Mouse (Mus musculus): ENCODE data around the gene Klk13. TPM values are rescaled to one million over a fixed set of nuclear protein-coding genes. Genes with fewer than 3 reads are reported as not detected.

Gene Klk13
- total RNA-seq, 2 experiments from 2014 or later = not detected

GRCm38 (mm10) chr7:43770701-43771100, 58.3 kb downstream of the Klk13 start:
- DNase-seq (ENCODE audit: low spot score in 2 of 2) = peak in 1 of 2 experiments; percentile 5

GRCm38 (mm10) chr7:43771916-43772315, 59.5 kb downstream of the Klk13 start:
- DNase-seq (ENCODE audit: low spot score in 2 of 2) = peak in 1 of 2 experiments; percentile 4

- DNase-seq (ENCODE audit: low spot score in 2 of 2) = peak in 1 of 2 experiments; percentile 6
Measured at GRCm38 (mm10) chr7:43772901-43773300, 60.5 kb downstream of the Klk13 start.

DNA sequence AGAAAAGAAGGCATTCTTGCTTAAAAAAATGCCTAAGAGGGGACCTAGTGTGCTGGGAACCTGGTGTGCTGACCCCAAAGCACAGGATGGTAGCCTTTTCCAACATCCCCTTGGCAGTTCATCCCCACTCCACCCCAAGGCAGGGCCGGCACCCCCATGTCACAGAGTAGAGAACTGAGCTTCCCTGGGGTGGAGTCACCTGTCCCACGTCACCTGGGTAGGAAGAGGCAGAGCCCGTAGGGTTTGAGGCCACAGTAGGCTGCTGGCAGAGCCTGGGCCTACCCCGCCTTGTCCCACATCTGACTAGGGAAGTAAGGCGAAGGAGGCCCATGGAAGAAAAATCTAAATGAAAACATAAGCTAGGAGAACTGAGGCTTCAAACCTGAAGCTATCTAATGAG, 62.0 kb downstream of the Klk13 start, which contains the start of gene Klk11:
TSS of gene Klk11 (plus strand) at position 241 of the 400 bp plus-strand sequence.
- peak in 1 of 2 experiments; percentile 3 for DNase-seq (ENCODE audit: low spot score in 2 of 2)

- peak in 1 of 2 experiments; percentile 5 for DNase-seq (ENCODE audit: low spot score in 2 of 2)
Measured at GRCm38 (mm10) chr7:43774802-43775201, 62.4 kb downstream of the Klk13 start.

- DNase-seq (ENCODE audit: low spot score in 2 of 2) = peak in 1 of 2 experiments; percentile 5
Measured at GRCm38 (mm10) chr7:43775311-43776057, 63.1 kb downstream of the Klk13 start.

GRCm38 (mm10) chr7:43776506-43776905, 64.1 kb downstream of the Klk13 start:
- DNase-seq (ENCODE audit: low spot score in 2 of 2) = no peak

Other genes starting within 250 kb of the Klk13 start
- gene Vsig10l, start 249.4 kb upstream of the Klk13 start, total RNA-seq (2021) = 1 to 10 TPM; 3.6 to 5.5 TPM
- 10 to 100 TPM; 51.1 to 51.6 TPM for gene Iglon5, start 222.5 kb upstream of the Klk13 start, total RNA-seq (2021)
- not detected for gene 4931406B18Rik, start 206.6 kb upstream of the Klk13 start, total RNA-seq (2021)
- 1 to 10 TPM; 5.5 to 8.4 TPM for gene Cd33, start 168.1 kb upstream of the Klk13 start, total RNA-seq (2021)
- 1 to 10 TPM; 6.4 to 6.5 TPM for gene Zfp658, start 150.3 kb upstream of the Klk13 start, total RNA-seq (2021)
- 10 to 100 TPM; 19.9 to 25.9 TPM for gene Zfp719, start 133.0 kb upstream of the Klk13 start, total RNA-seq (2021)
- under 1 TPM in 1 of 2 experiments, not detected in 1; 0.36 TPM for gene Zfp819, start 105.4 kb upstream of the Klk13 start, total RNA-seq (2021)
- under 1 TPM in 1 of 2 experiments, not detected in 1; 0.16 TPM for gene Ceacam18, start 77.9 kb upstream of the Klk13 start, total RNA-seq (2021)
- gene Siglece, start 52.4 kb upstream of the Klk13 start, total RNA-seq (2021) = 1 to 10 TPM in 1 of 2 experiments, under 1 TPM in 1; 0.71 to 1.0 TPM
- gene Ctu1, start 40.6 kb upstream of the Klk13 start, total RNA-seq (2021) = 10 to 100 TPM; 15.0 to 15.2 TPM
- under 1 TPM in 1 of 2 experiments, not detected in 1; 0.27 TPM for gene Klk14, start 22.1 kb upstream of the Klk13 start, total RNA-seq (2021)
- not detected for gene Klk12, start 56.3 kb downstream of the Klk13 start, total RNA-seq (2021)
- not detected for gene Klk11, start 62.0 kb downstream of the Klk13 start, total RNA-seq (2021)
- gene Klk10, start 68.5 kb downstream of the Klk13 start, total RNA-seq (2021) = under 1 TPM; 0.31 to 0.43 TPM
- gene Klk9, start 79.3 kb downstream of the Klk13 start, total RNA-seq (2021) = not detected
- gene Klk8, start 85.0 kb downstream of the Klk13 start, total RNA-seq (2021) = 10 to 100 TPM; 23.5 to 25.0 TPM
- gene Klk7, start 98.7 kb downstream of the Klk13 start, total RNA-seq (2021) = under 1 TPM; 0.29 to 0.62 TPM
- gene Klk6, start 111.9 kb downstream of the Klk13 start, total RNA-seq (2021) = not detected
- gene Klk5, start 129.4 kb downstream of the Klk13 start, total RNA-seq (2021) = not detected
- not detected for gene Klk4, start 168.6 kb downstream of the Klk13 start, total RNA-seq (2021)
- not detected for gene Klk15, start 221.2 kb downstream of the Klk13 start, total RNA-seq (2021)
- gene Klk1b8, start 238.1 kb downstream of the Klk13 start, total RNA-seq (2021) = not detected